ENCODE assay signal across 8 mouse cellular contexts in the genomic region with DNA sequence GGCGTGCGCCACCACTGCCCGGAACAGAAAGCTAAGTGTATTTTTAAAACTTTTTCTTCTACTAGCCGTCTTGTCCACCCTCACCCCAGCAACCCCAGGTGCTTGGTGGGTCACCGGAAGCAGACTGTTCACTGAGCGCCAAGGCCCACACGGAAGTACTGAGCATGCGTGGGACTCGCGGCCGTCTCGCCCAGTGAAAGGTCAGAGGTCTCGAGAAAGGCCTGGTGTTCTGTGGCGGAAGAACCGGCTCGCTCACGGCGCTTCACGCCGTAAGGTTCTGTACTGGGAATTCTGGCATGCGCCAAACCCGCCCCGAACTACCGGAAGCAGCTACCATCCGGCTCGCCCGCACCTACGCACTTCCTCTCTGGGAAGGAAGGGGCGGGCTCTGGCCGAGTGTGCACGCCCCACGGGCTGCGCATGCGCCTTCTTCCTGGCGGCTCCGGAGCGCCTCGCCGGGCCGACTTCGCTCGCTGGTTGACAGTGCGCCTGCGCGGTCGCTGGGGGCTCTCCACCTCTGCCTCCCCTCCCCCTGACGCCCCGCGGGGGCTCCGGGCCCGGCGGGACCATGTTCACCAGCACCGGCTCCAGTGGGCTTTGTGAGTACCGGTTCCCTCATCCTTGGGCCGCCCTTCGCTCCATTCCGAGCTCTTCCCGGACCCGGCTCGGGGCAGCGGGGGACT. TPM values are rescaled to one million over a fixed set of nuclear protein-coding genes. Genes with fewer than 3 reads are reported as not detected.
DNase-seq lines count a peak whose midpoint lies in the region; ATAC-seq and TF ChIP-seq lines count a peak whose summit lies in the region.

A gene (plus strand): TSS at position 445 of the 683 bp plus-strand sequence.

- H3K9me3 ChIP-seq in megakaryocyte, embryonic 14.5 days = no peaks in the 10 kb centered on the region

- peaks cover 11% of the 10 kb centered on the region for H3K36me3 ChIP-seq in megakaryocyte, embryonic 14.5 days (replicated peaks; ENCODE audit: low read length)

- ATAC-seq in activated CD4-positive, CD25-positive, alpha-beta regulatory T cell, adult 4 months = peak; percentile 80

- TF ChIP-seq POLR2A in cortical plate, adult 2 months (IDR thresholded peaks at IDR 0.05; ENCODE audit: extremely low read depth, insufficient read depth, low read length) = peak; percentile 60

- TF ChIP-seq CTCF in cortical plate, adult 2 months (IDR thresholded peaks at IDR 0.05; ENCODE audit: extremely low read depth, insufficient read depth, low read length) = no peak

- H3K27ac ChIP-seq in cortical plate, adult 2 months (ENCODE audit: insufficient read depth, low read length) = peak within 1 kb of the TSS; percentile 17

- H3K4me3 ChIP-seq in cortical plate, adult 2 months (ENCODE audit: insufficient read depth, low read length) = peak within 1 kb of the TSS; percentile 43
- peak within 1 kb of the TSS; percentile 96 for H3K4me3 ChIP-seq in megakaryocyte, embryonic 14.5 days (replicated peaks)

- DNase-seq in gastrocnemius, adult 8-10 months (ENCODE audit: low spot score in 2 of 2) = peak; percentile 98
- peak; percentile 81 for DNase-seq in hindlimb bud, embryonic 11.5 days (ENCODE audit: extremely low spot score, low read depth, low spot score)
- DNase-seq in left cerebral cortex, adult 8-10 months (ENCODE audit: low spot score in 2 of 2) = peak; percentile 92 to 98
- peak; percentile 99 for DNase-seq in right cerebral cortex, postnatal 10 days (ENCODE audit: low spot score in 2 of 2)
- peak; percentile 99 for DNase-seq in urinary bladder, postnatal 25 days (ENCODE audit: low spot score)

- peaks cover 2% of the 10 kb centered on the region for H3K27me3 ChIP-seq in megakaryocyte, embryonic 14.5 days (replicated peaks)

- H3K4me1 ChIP-seq in cortical plate, adult 2 months (ENCODE audit: control insufficient read depth, insufficient read depth, low read length) = peaks cover 8% of the 10 kb centered on the region
- H3K4me1 ChIP-seq in megakaryocyte, embryonic 14.5 days = peaks cover 43% of the 10 kb centered on the region

RNA-seq across cellular contexts. Expression of the gene that starts here (rescaled TPM):
- 10 to 100 TPM; 62.5 to 75.1 TPM for polyA plus RNA-seq in activated CD4-positive, CD25-positive, alpha-beta regulatory T cell, adult 4 months (2017; shearing (Covaris generic))
- 41.5 and 41.8 TPM in 2 replicates for polyA plus RNA-seq in cortical plate, adult 2 months (2012; rRNA removed)
- 10 to 100 TPM; 29.4 to 37.1 (median 32.7) TPM for total RNA-seq in gastrocnemius, adult 8-10 months (2022)
- 10 to 100 TPM; 32.5 to 38.1 (median 34.9) TPM for total RNA-seq in left cerebral cortex, adult 8-10 months (2022)
- 55.9 and 94.6 TPM in 2 replicates for polyA plus RNA-seq in megakaryocyte, embryonic 14.5 days (2012; ENCODE audit: insufficient read depth, low replicate concordance)

Comparison
In these comparisons a context has a peak if more than half of its experiments do, and no peak if none do; other contexts are left out.
1. Peak in every context shown above with its lines: DNase-seq, ATAC-seq, H3K4me3 ChIP-seq and H3K27ac ChIP-seq.